9 mouse cellular contexts compared by ENCODE assay signal in the genomic region with DNA sequence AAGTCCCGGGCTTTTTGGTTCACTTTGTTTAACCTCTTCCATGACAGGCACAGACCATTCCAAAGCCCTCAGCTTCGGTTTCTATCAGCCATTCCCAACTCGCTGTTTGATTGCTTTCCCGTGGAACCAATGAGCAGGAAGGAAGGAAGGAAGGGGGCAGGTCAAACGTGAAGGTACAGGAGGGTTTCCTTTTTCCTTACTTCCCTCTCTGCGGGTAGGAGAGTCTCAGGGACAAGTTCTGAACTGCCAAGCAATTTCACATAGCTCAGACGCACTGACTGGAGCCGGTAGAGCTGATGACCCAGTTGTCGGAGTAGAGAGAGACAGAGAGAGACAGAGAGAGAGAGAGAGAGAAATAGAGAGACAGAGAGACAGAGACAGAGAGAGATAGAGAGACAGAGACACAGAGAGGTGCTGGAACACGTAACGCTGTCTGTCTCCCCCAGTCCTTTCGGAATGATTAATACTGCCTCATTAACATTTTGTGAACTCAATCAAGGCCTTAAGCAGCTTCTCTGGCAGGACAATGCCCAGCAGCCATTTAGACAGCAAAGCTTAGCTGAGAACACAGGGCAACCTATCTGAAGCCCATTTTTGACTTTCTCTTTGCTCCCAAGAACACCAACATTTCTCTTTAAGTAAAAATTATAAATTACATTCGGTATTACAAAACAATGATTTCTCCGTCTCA. TPM values are rescaled to one million over a fixed set of nuclear protein-coding genes. Genes with fewer than 3 reads are reported as not detected.
A peak's percentile ranks its signal among the peaks of the same experiment; 100 is the strongest.
DNase-seq lines count a peak whose midpoint lies in the region; ATAC-seq lines count a peak whose summit lies in the region.
"Had no signal": no experiment of that assay in that cellular context is flagged by ENCODE, and none has a peak within 500 bp of the region (broad histone marks: within the 10 kb centered on the region; RNA-seq: fewer than 3 reads in every experiment).

No protein-coding gene starts in this region.

- H3K9ac ChIP-seq in midbrain, embryonic 15.5 days: no peak overlapping the region

- 63% methylated on average over 14 of the region's 14 CpGs for WGBS in heart, embryonic 10.5 days
- WGBS in midbrain, embryonic 15.5 days: 49% methylated on average over 14 of the region's 14 CpGs

- DNase-seq in heart, embryonic 10.5 days (ENCODE audit: low spot score): peak; percentile 50
- DNase-seq in heart, postnatal 10 days: no peak
- peak; percentile 54 for DNase-seq in embryo, embryonic 10 days (ENCODE audit: low spot score)
- peak; percentile 31 to 48 for DNase-seq in kidney, postnatal 25 days
- DNase-seq in frontal cortex, postnatal 25 days (ENCODE audit: low spot score in 2 of 2): no peak
- DNase-seq in spleen, postnatal 4 days (ENCODE audit: low spot score in 2 of 2): no peak

- peak overlapping the region; percentile 53; the same call in 1 of the 2 replicates for H3K27ac ChIP-seq in heart, embryonic 10.5 days
- no peak overlapping the region for H3K27ac ChIP-seq in midbrain, embryonic 15.5 days

- no peaks in the 10 kb centered on the region for H3K9me3 ChIP-seq in heart, embryonic 10.5 days
- H3K9me3 ChIP-seq in midbrain, embryonic 15.5 days: no peaks in the 10 kb centered on the region

- no peak overlapping the region for H3K4me3 ChIP-seq in heart, embryonic 10.5 days
- H3K4me3 ChIP-seq in midbrain, embryonic 15.5 days: no peak overlapping the region

- no peaks in the 10 kb centered on the region for H3K27me3 ChIP-seq in heart, embryonic 10.5 days (ENCODE audit: insufficient read depth, poor library complexity, severe bottlenecking)
- H3K27me3 ChIP-seq in midbrain, embryonic 15.5 days (replicated peaks): no peaks in the 10 kb centered on the region
- H3K27me3 ChIP-seq: CH12.LX had no signal

- H3K4me2 ChIP-seq in midbrain, embryonic 15.5 days: peak overlapping the region; percentile 3; the same call in 1 of the 2 replicates

- no peaks in the 10 kb centered on the region for H3K36me3 ChIP-seq in heart, embryonic 10.5 days
- H3K36me3 ChIP-seq in midbrain, embryonic 15.5 days (replicated peaks): no peaks in the 10 kb centered on the region

- intact Hi-C loops in heart, postnatal 10 days (cut with DNase I): no loop called here

- no peak for ATAC-seq in midbrain, embryonic 15.5 days (replicated peaks)
- no peak for ATAC-seq in monocyte, adult 5-6 weeks (replicated peaks; ENCODE audit: insufficient number of reproducible peaks, low FRiP score, low TSS enrichment, poor library complexity, severe bottlenecking)

- H3K4me1 ChIP-seq in heart, embryonic 10.5 days: peaks cover 15% of the 10 kb centered on the region
- H3K4me1 ChIP-seq in midbrain, embryonic 15.5 days: 0 out of 2 replicates have a peak, but pooled peaks cover 8% of the 10 kb centered on the region

RNA-seq across cellular contexts. Expression of gene Nudt4, which starts 13.1 kb away (rescaled TPM):
- polyA plus RNA-seq in heart, embryonic 10.5 days (2016; fragmentation: Nextera tagmentation; extraction: Ambion mirVana): 92.7 and 104 TPM in 2 replicates
- total RNA-seq in heart, postnatal 10 days (2021): 100 to 1,000 TPM; 215 to 280 TPM
- 59.6 and 61.7 TPM in 2 replicates for polyA plus RNA-seq in midbrain, embryonic 15.5 days (2015; fragmentation: Nextera tagmentation; extraction: Ambion mirVana)
- 60.2 to 71.0 TPM (median 66.3 TPM) in 3 replicates for total RNA-seq in monocyte, adult 5-6 weeks (2017)

Comparison
In these comparisons a context has a peak if more than half of its experiments do, and no peak if none do; other contexts are left out.
1. DNase-seq: peak in heart, embryonic 10.5 days (single experiment), embryo, embryonic 10 days (single experiment) and kidney, postnatal 25 days (2 of 2); none in heart, postnatal 10 days (0 of 2), frontal cortex, postnatal 25 days (0 of 2) and spleen, postnatal 4 days (0 of 2).